Mouse (Mus musculus) small intestine, adult 2 months (tissue): ENCODE measurements around the gene Gabbr1.

Source experiments
- CTCF ChIP-seq: fragments of 200-500 bp; IDR thresholded peaks from 2 replicates; pipeline ENCODE4 v1.5.1; 2012; ENCODE audit warnings: low read depth, mild to moderate bottlenecking, control low read depth, inconsistent platforms, low read length, moderate library complexity, mixed read lengths; ENCODE audit not compliant: insufficient replicate concordance, insufficient read length; ENCODE audit errors: extremely low read depth
- POLR2A ChIP-seq: fragments of 200-500 bp; IDR thresholded peaks from 2 replicates; pipeline ENCODE4 v1.6.1; 2012; ENCODE audit warnings: low read depth, mild to moderate bottlenecking, control low read depth, inconsistent platforms, low read length, moderate library complexity

- TF ChIP-seq CTCF (no peak), POLR2A (no peak)
Observed at GRCm38 (mm10) chr17:37072080-37072729, 26.4 kb downstream of the Gabbr1 start.
